Mouse (Mus musculus) embryonic facial prominence, embryonic 10.5 days (tissue): ENCODE measurements around the gene Usp22. TPM values are rescaled to one million over a fixed set of nuclear protein-coding genes. Genes with fewer than 3 reads are reported as not detected.
A peak's percentile ranks its signal among the peaks of the same experiment; 100 is the strongest.
"Not testable (repeated sequence)": the region's sequence is repeated elsewhere in the genome, so short reads cannot be mapped to it uniquely, and the experiment has no call there.

Experiments used
- DNase-seq: peaks from one replicate; pipeline ENCODE4 v3.0.0-alpha.2; 2017; ENCODE audit warnings: low spot score
- H3K27ac ChIP-seq: fragments of 300-500 bp; sonication (generic); replicated peaks from 2 replicates; pipeline ENCODE4 v1.5.1; 2016; ENCODE audit warnings: mild to moderate bottlenecking
- H3K27me3 ChIP-seq: fragments of 300-500 bp; sonication (generic); replicated peaks from 2 replicates; pipeline ENCODE4 v1.6.1; 2016; ENCODE audit warnings: low read depth, mild to moderate bottlenecking; ENCODE audit not compliant: poor library complexity, severe bottlenecking
- H3K36me3 ChIP-seq: fragments of 300-500 bp; sonication (generic); replicated peaks from 2 replicates; pipeline ENCODE4 v1.6.1; 2016; ENCODE audit warnings: mild to moderate bottlenecking, moderate library complexity
- H3K4me1 ChIP-seq: fragments of 300-500 bp; sonication (generic); 2 replicates; pipeline ENCODE4 v1.6.1; 2016
- H3K4me3 ChIP-seq: fragments of 300-500 bp; sonication (generic); 2 replicates; pipeline ENCODE4 v1.5.1; 2016; ENCODE audit warnings: mild to moderate bottlenecking, moderate library complexity
- H3K9me3 ChIP-seq: fragments of 300-500 bp; sonication (generic); 2 replicates; pipeline ENCODE4 v1.6.1; 2016; ENCODE audit warnings: mild to moderate bottlenecking
- WGBS: fragments of 180-500 bp; shearing (Covaris S2); methylation state at CpG from one replicate; pipeline ENCODE4 v1.1.7; 2016; 5-methylcytosine and 5-hydroxymethylcytosine counted together
- polyA plus RNA-seq: library from polyadenylated mRNA; unstranded; fragments of >200 nt; fragmentation: Nextera tagmentation; extraction: Ambion mirVana; gene quantifications from 2 replicates; pipeline ENCODE4 v1.2.1, GENCODE M21; 2016

Gene Usp22
- polyA plus RNA-seq, 1 experiment from 2014 or later: 189 TPM

- DNase-seq: no peak
- Histone ChIP-seq H3K27ac (no peak overlapping the region), H3K27me3 (no peaks in the 10 kb centered on the region), H3K9me3 (no peaks in the 10 kb centered on the region), H3K4me1 (peaks cover 7% of the 10 kb centered on the region; the same call in 1 of the 2 replicates), H3K36me3 (no peaks in the 10 kb centered on the region), H3K4me3 (no peak overlapping the region)
- 74% methylated on average over 2 of the region's 2 CpGs for WGBS
Observed at GRCm38 (mm10) chr11:61202810-61203209, 28.0 kb upstream of the Usp22 start.

DNA sequence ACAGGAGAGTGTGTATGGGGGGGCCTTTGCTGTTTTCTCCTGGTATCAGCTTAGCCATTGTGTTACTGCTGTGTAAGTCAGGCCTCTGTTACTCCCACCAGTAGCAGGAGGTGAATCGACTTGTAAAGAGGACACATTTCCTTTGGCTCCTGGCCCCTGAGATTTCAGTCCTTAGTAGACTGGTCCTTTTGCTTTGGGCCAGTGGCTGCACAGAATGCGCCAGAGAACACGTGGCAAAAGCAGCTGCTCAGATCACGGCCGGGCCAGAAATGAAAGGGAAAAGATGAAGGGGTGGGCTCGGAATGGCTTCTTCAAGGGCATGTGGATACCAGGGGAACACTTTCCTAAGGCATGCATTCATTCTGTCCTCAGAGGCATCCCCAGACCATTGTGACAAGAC lies 27.3 kb upstream of the Usp22 start:
- no peaks in the 10 kb centered on the region for H3K9me3 ChIP-seq
- WGBS: 83% methylated on average over 6 of the region's 6 CpGs
- H3K4me3 ChIP-seq: no peak overlapping the region

GRCm38 (mm10) chr11:61199620-61200362 lies 24.9 kb upstream of the Usp22 start:
- Histone ChIP-seq H3K9me3 (no peaks in the 10 kb centered on the region), H3K4me3 (no peak overlapping the region), H3K27me3 (no peaks in the 10 kb centered on the region), H3K27ac (no peak overlapping the region), H3K4me1 (no peaks in the 10 kb centered on the region), H3K36me3 (no peaks in the 10 kb centered on the region)
- no peak for DNase-seq
- WGBS: 80% methylated on average over 4 of the region's 4 CpGs

More for the DNA sequence above, 27.3 kb upstream of the Usp22 start:
- H3K4me1 ChIP-seq: 0 out of 2 replicates have a peak, but pooled peaks cover 1% of the 10 kb centered on the region
- DNase-seq: no peak
- H3K36me3 ChIP-seq: no peaks in the 10 kb centered on the region
- no peak overlapping the region for H3K27ac ChIP-seq
- H3K27me3 ChIP-seq: no peaks in the 10 kb centered on the region

GRCm38 (mm10) chr11:61197935-61198334 lies 23.1 kb upstream of the Usp22 start:
- no peaks in the 10 kb centered on the region for H3K9me3 ChIP-seq
- no peak overlapping the region for H3K4me3 ChIP-seq
- H3K36me3 ChIP-seq: no peaks in the 10 kb centered on the region
- H3K27me3 ChIP-seq: peaks cover 11% of the 10 kb centered on the region
- no peak for DNase-seq
- H3K27ac ChIP-seq: no peak overlapping the region
- H3K4me1 ChIP-seq: no peaks in the 10 kb centered on the region

DNA sequence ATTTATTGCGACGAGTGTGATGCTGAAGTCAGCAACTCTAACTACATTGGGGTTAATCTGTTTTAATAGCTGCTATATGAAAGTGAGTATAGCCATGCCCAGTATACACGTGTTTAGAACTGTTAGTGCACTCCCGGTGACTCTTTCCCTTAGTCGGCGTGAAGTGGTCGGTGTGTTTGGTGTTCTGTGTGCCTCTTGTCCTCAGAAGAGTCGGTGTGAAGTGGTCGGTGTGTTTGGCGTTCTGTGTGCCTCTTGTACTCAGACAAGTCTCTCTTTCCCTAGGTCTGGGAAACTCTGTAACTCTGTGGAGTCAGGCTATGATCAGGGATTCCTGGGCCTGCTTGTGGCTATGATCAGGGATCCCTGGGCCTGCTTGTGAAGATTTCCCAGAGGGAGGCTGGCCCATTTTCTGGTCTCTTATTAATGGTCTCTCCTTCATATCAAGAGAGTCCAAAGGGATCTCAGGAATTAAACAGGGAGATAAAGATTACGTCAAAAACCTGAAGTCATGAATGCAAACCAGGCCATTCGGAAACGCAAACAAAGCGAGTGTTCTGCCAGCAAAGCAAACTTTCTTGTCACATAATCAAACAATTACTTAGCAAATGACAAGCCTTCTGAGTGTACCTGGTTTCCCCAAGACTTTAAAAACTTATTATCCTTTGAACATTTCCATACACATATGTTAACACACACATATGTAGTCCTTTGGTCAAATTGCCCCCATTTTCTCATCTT lies 21.9 kb upstream of the Usp22 start:
- no peak overlapping the region for H3K27ac ChIP-seq
- WGBS: 84% methylated on average over 14 of the region's 14 CpGs
- peaks cover 11% of the 10 kb centered on the region for H3K27me3 ChIP-seq
- no peak overlapping the region for H3K4me3 ChIP-seq
- no peaks in the 10 kb centered on the region for H3K36me3 ChIP-seq
- H3K4me1 ChIP-seq: no peaks in the 10 kb centered on the region
- no peaks in the 10 kb centered on the region for H3K9me3 ChIP-seq
- DNase-seq: no peak

GRCm38 (mm10) chr11:61193392-61193791 lies 18.5 kb upstream of the Usp22 start:
- H3K36me3 ChIP-seq: no peaks in the 10 kb centered on the region
- 15% methylated on average over 9 of the region's 9 CpGs for WGBS
- peaks cover 11% of the 10 kb centered on the region for H3K27me3 ChIP-seq
- H3K4me3 ChIP-seq: no peak overlapping the region
- no peak overlapping the region for H3K27ac ChIP-seq
- H3K4me1 ChIP-seq: no peaks in the 10 kb centered on the region
- H3K9me3 ChIP-seq: no peaks in the 10 kb centered on the region
- peak; percentile 75 for DNase-seq

- Histone ChIP-seq H3K36me3 (no peaks in the 10 kb centered on the region), H3K4me3 (no peak overlapping the region), H3K9me3 (no peaks in the 10 kb centered on the region), H3K27ac (no peak overlapping the region), H3K27me3 (peaks cover 11% of the 10 kb centered on the region), H3K4me1 (no peaks in the 10 kb centered on the region)
- DNase-seq: no peak
- WGBS: 98% methylated on average over 2 of the region's 2 CpGs
Observed at GRCm38 (mm10) chr11:61192779-61193178, 17.9 kb upstream of the Usp22 start.

- 94% methylated on average over 9 of the region's 10 CpGs for WGBS
- not testable (repeated sequence) for H3K9me3 ChIP-seq, H3K27ac ChIP-seq, H3K36me3 ChIP-seq, H3K4me3 ChIP-seq, H3K4me1 ChIP-seq, DNase-seq
- peaks cover 11% of the 10 kb centered on the region for H3K27me3 ChIP-seq
Observed at GRCm38 (mm10) chr11:61192123-61192522, 17.3 kb upstream of the Usp22 start.

DNA sequence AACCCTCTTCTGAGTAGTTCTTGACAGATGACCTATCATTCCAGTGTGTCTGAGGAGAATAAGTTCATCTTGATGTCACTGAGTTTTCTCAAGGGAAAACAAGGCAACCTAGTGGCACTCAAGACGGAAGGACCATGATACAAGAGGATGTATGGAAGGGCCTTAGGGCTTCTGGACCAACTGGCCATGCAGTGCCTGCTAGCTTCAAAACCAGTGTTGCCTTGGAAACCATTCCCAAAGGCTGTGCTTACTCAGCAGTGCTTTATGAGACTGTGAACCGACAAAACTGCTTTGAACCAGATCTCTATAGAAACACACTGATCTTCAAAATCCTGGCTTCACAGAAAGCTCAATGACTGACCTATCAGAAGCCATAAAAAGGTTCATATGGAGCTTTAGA lies 15.9 kb upstream of the Usp22 start:
- Histone ChIP-seq H3K9me3 (no peaks in the 10 kb centered on the region), H3K36me3 (no peaks in the 10 kb centered on the region), H3K27ac (no peak overlapping the region), H3K27me3 (peaks cover 11% of the 10 kb centered on the region), H3K4me1 (no peaks in the 10 kb centered on the region), H3K4me3 (no peak overlapping the region)
- WGBS: 91% methylated on average over 2 of the region's 2 CpGs
- DNase-seq: no peak

DNA sequence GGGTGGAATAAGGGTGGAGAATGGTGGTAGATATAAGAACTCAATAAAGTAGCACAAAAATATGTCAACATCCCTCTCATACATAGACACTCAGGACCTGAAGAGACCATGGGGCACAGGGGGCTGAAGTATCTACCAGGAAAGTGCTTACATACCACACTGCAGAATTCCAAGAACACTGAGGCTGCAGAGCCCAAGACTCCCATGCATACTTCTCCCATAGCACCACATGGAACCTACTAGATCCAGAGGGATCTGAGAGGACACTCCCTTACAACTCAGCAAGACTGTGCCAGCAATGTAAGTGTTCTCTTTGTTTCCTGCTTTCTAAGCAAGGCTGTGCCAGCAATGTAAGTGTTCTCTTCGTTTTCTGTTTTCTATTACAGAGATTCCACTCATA lies 9.0 kb upstream of the Usp22 start:
- Histone ChIP-seq H3K36me3 (no peaks in the 10 kb centered on the region), H3K9me3 (no peaks in the 10 kb centered on the region), H3K27me3 (no peaks in the 10 kb centered on the region), H3K4me3 (no peak overlapping the region), H3K27ac (no peak overlapping the region), H3K4me1 (no peaks in the 10 kb centered on the region)
- DNase-seq: no peak
- WGBS: 84% methylated on average over 1 of the region's 1 CpGs

DNA sequence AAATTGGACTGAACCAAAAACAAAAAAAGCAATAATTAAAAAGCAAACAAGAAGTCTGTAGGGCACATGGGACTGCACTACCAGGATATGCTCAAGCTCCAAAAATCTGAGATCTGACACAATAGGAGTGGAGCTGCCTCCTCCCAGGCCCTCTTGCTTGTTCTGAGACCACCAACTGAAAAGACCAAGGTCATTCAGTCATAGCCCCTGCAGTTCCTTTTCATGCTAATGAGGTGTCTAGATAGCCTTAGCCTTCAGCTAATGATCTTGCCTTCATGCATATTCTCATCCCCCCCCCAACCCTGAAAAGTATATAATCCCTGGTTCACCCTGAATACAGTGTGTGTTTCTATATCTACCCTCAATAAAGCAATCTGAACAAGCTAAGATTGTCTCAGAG lies 6.8 kb upstream of the Usp22 start:
- H3K27me3 ChIP-seq: no peaks in the 10 kb centered on the region
- no peak overlapping the region for H3K4me3 ChIP-seq
- no peak for DNase-seq
- H3K36me3 ChIP-seq: no peaks in the 10 kb centered on the region
- H3K9me3 ChIP-seq: no peaks in the 10 kb centered on the region
- no peak overlapping the region for H3K27ac ChIP-seq
- no peaks in the 10 kb centered on the region for H3K4me1 ChIP-seq

GRCm38 (mm10) chr11:61180361-61180760 lies 5.5 kb upstream of the Usp22 start:
- H3K9me3 ChIP-seq: no peaks in the 10 kb centered on the region
- no peaks in the 10 kb centered on the region for H3K36me3 ChIP-seq
- 92% methylated on average over 3 of the region's 3 CpGs for WGBS
- DNase-seq: no peak
- no peak overlapping the region for H3K4me3 ChIP-seq
- H3K4me1 ChIP-seq: peaks cover 3% of the 10 kb centered on the region
- H3K27me3 ChIP-seq: no peaks in the 10 kb centered on the region
- H3K27ac ChIP-seq: no peak overlapping the region

DNA sequence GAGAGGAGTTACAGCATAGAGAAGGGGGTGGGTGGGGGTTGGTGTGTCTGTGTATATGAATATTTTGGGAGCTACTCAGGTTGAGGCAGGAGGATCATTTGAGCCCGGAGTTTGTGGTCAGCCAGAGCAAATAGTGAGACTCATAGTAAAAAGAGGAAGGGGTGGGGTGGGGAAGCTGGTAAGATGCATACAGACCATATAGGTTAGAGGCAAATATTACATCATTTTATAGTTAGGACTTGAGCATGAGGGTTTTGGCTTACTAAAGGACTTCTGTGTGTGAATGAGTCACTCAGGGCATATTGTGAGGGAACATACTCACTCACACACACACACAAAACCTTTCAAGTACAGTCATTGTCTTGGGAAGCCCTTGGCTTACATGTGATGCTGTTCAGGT lies 1.5 kb upstream of the Usp22 start:
- no peaks in the 10 kb centered on the region for H3K9me3 ChIP-seq
- 92% methylated on average over 1 of the region's 1 CpGs for WGBS
- 0 out of 2 replicates have a peak overlapping the region, but pooled peaks have one; percentile 99 for H3K27ac ChIP-seq
- peaks cover 25% of the 10 kb centered on the region for H3K4me1 ChIP-seq
- no peak for DNase-seq
- peaks cover 13% of the 10 kb centered on the region for H3K36me3 ChIP-seq
- H3K27me3 ChIP-seq: no peaks in the 10 kb centered on the region
- H3K4me3 ChIP-seq: no peak overlapping the region
